Mouse (Mus musculus) adrenal gland, postnatal 0 days (tissue): ENCODE data around the gene Rbm46. TPM values are rescaled to one million over a fixed set of nuclear protein-coding genes. Genes with fewer than 3 reads are reported as not detected.

Source experiments
- polyA plus RNA-seq: library from polyadenylated mRNA; unstranded; fragments of >200 nt; fragmentation: Nextera tagmentation; extraction: Ambion mirVana; gene quantifications from 2 replicates; pipeline ENCODE4 v1.2.1, GENCODE M21; 2015

The Rbm46 gene
- polyA plus RNA-seq: 1.3 and 1.7 TPM in 2 replicates

DNA sequence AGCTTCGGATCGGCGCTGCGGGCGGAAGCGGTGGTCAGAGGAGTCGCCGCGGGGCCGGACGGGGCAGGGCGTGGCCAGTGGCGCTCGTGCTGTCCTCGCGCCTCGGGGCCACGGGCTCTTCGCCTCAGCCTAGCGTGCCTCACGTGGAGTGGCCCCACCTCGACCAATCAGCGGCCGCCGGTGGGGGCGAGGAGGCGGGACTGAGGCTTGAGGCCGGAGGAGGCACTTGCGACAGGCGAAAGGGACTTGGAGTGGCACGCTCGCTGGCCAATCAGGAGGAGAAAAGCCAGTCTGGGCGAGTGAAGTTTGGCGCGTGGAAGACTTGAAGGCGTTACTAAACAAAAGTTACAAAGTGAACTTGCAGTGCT lies at the start of gene Rbm46:
Gene Rbm46, minus strand, starts transcription at position 112 of the 368 bp plus-strand sequence.

DNA sequence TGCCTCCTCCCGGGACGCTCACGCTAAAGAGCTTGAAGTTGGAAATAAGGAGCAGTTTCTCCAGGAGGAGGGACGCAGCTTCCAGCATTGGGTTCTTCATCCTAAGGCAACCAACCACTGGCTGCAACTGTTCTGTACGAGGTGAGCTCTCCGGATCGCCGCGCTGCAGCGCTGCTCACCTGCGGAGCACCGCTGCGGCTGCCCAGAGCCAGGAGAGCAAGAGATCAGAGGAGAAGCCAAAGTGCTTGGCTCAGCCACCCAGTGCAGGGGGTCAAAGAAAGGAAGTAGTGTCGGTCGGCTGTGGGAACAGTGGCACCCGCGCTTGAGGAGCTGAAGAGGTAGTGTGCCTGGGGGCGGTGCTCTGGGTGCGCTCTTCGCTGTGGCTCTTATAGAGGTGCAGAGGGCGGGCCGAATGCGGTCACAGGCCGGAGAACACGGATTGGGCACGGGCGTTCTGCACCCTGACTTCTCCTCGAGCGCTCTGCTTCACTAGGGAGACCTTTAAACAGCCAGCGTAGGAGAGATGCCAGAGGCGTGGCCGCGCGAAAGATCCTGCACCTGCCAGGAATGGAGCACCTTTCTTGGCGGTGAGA lies 27.4 kb upstream of the Rbm46 start, which contains the start of gene Lrat:
Gene Lrat, minus strand, starts transcription at position 361 of the 593 bp plus-strand sequence.

Other genes with a start within 250 kb of the Rbm46 start
- 0.11 and 0.28 TPM in 2 replicates for gene Lrat, start 27.5 kb upstream of the Rbm46 start, polyA plus RNA-seq
- gene Fgg, start 131.2 kb upstream of the Rbm46 start, polyA plus RNA-seq: 138 and 176 TPM in 2 replicates
- gene Fga, start 149.6 kb upstream of the Rbm46 start, polyA plus RNA-seq: 110 and 138 TPM in 2 replicates
- 69.6 and 94.8 TPM in 2 replicates for gene Fgb, start 173.4 kb upstream of the Rbm46 start, polyA plus RNA-seq
- gene Plrg1, start 179.0 kb upstream of the Rbm46 start, polyA plus RNA-seq: 58.3 and 70.6 TPM in 2 replicates